Mouse (Mus musculus) mammary gland, adult 2 months (tissue): ENCODE measurements around the gene Lfng. TPM values are rescaled to one million over a fixed set of nuclear protein-coding genes. Genes with fewer than 3 reads are reported as not detected.

Experiments used
- polyA plus RNA-seq: library from polyadenylated mRNA; depleted of rRNA; stranded (reverse); fragments of >200 nt; gene quantifications from 2 replicates; pipeline ENCODE4 v1.2.3, GENCODE M21; 2012; ENCODE audit warnings: low replicate concordance; rRNA removed

Gene Lfng
- polyA plus RNA-seq: 172 and 370 TPM in 2 replicates

DNA sequence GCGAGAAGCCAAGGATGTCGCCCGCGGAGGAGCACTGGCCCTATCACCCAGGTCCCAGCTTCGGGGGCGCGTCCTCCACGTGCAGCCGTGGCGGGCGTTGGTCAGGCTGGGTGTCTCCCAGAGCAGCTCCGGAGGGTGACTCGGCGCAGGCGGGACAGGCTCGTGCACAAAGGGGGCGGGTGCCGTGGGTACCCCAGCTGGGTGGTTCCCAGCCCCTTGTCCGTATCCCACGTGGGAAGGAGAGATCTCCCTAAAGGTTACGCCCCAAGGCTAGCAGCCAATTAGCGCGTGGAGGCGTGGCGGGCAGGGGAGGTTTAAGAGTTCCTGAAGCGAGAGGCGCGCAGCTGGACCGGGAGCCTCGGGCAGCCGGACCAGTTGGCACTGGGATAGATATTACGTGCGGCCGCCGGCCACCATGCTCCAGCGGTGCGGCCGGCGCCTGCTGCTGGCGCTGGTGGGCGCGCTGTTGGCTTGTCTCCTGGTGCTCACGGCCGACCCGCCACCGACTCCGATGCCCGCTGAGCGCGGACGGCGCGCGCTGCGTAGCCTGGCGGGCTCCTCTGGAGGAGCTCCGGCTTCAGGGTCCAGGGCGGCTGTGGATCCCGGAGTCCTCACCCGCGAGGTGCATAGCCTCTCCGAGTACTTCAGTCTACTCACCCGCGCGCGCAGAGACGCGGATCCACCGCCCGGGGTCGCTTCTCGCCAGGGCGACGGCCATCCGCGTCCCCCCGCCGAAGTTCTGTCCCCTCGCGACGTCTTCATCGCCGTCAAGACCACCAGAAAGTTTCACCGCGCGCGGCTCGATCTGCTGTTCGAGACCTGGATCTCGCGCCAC lies at the start of gene Lfng:
Gene Lfng, plus strand, starts transcription at position 320 of the 835 bp plus-strand sequence.

DNA sequence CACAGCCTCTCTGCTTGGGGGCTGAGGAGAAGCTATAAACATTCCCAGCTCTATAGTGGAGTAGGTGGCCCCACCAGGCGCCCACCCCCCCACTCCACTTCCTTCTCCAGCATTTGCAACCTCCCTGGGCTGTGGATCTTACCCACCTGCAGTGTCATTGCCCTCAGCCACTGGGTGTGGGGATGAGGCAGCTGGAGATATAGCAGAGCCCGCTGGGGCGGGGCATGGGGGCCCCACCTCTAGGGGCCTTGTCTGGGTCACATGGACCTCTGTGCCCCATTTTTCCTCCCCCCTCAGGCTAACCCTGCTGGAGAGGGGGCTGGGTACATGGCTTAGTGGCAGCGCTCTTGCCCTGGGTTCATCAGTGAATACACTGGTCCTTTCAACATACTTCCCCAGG lies 42.2 kb upstream of the Lfng start, which contains the start of gene Grifin:
Gene Grifin, minus strand, starts transcription at position 176 of the 400 bp plus-strand sequence.

DNA sequence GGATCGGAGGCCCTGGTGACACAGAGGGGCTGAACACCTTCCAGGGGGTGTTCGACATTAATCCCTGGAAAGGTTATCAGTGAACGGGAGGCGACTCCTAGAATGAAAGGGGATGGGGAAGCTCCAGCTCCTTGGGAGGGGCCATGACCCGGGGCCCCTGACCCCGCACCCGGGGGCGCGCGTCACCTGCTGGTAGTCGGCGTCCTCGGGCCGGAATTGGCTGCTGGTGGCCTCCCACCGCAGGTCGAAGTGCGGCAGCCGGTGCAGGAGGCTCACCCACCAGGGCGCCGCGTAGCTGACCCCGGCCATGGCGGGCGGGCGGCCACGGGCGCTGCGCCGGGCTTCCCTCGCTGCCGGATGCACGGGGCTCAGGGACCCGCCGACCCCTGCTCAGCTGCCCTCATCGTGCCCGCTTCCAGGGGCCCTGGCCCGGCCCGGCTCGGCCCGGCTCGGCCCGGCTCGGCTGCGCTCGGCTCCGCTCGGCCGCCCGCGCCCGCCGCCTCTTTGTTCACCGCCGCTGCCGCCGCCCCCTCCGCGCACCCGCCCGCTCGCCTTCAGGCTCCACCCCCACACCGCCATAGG lies 41.5 kb downstream of the Lfng start, which contains the start of gene Ttyh3:
Gene Ttyh3, minus strand, starts transcription at position 513 of the 582 bp plus-strand sequence.

Other genes with a start within 250 kb of the Lfng start
- gene Snx8, start 218.1 kb upstream of the Lfng start, polyA plus RNA-seq: 20.7 and 31.9 TPM in 2 replicates
- gene Eif3b, start 188.0 kb upstream of the Lfng start, polyA plus RNA-seq: 77.0 and 77.6 TPM in 2 replicates
- gene Gm4869, start 161.7 kb upstream of the Lfng start, polyA plus RNA-seq: not detected in 2 replicates
- 48.9 and 67.5 TPM in 2 replicates for gene Chst12, start 101.8 kb upstream of the Lfng start, polyA plus RNA-seq
- not detected in 2 replicates for gene Grifin, start 42.2 kb upstream of the Lfng start, polyA plus RNA-seq
- gene Ttyh3, start 41.7 kb downstream of the Lfng start, polyA plus RNA-seq: 48.4 and 132 TPM in 2 replicates
- 18.6 and 19.3 TPM in 2 replicates for gene Iqce, start 95.1 kb downstream of the Lfng start, polyA plus RNA-seq
- gene Brat1, start 97.7 kb downstream of the Lfng start, polyA plus RNA-seq: 32.6 and 50.8 TPM in 2 replicates
- gene Amz1, start 116.8 kb downstream of the Lfng start, polyA plus RNA-seq: 4.2 and 7.4 TPM in 2 replicates
- 87.1 and 123 TPM in 2 replicates for gene Gna12, start 223.1 kb downstream of the Lfng start, polyA plus RNA-seq